Mouse (Mus musculus): ENCODE measurements at regions not wholly inside any gene's neighbourhood (a gene's known extent, or its start where the extent isn't known, plus 50 kb on each side); places are given as distances from the start of the nearest gene placed in this dataset.

- H3K4me3 ChIP-seq (replicated peaks in 1 of 3; ENCODE audit: low read depth in 2 of 3, low read length in 2 of 3, poor library complexity in 1 of 3): no peak overlapping the region
- dilution Hi-C loops (cut with MboI; ENCODE audit: extremely low pct_ligation_motif_present, extremely low pct_unique_long_range_greater_than_20kb, low sequenced_read_pairs) (no loop called here), in situ Hi-C loops (cut with MboI; ENCODE audit: low pct_ligation_motif_present, low pct_unique_long_range_greater_than_20kb, low sequenced_read_pairs) (no loop called here)
- H3K79me2 ChIP-seq (replicated peaks; ENCODE audit: control insufficient read depth, extremely low read depth, insufficient read depth, poor library complexity, severe bottlenecking): no peaks in the 10 kb centered on the region
- peaks cover 0 to 11% of the 10 kb centered on the region in 2 experiments; a peak in 1 of 4 replicates for H3K4me1 ChIP-seq (ENCODE audit: control insufficient read depth in 1 of 2, insufficient read depth in 2 of 2)
- peak; percentile 9 for DNase-seq (ENCODE audit: extremely low read depth)
- no peaks in the 10 kb centered on the region for H3K36me3 ChIP-seq (replicated peaks in 1 of 2; ENCODE audit: control insufficient read depth in 1 of 2, insufficient read depth in 1 of 2, low read length in 1 of 2)
- H3K27me3 ChIP-seq (replicated peaks): no peaks in the 10 kb centered on the region
- H3K9ac ChIP-seq (ENCODE audit: insufficient read depth, low read depth): no peak overlapping the region
- TF ChIP-seq ZNF384 (IDR thresholded peaks at IDR 0.05; ENCODE audit: low read depth, low read length) (peak; percentile 32; the same call in 1 of the 2 replicates), POLR2A (IDR thresholded peaks at IDR 0.05; ENCODE audit: low read depth, low read length) (no peak)
- H3K27ac ChIP-seq (ENCODE audit: insufficient read depth, low read depth): no peak overlapping the region
- H3K9me3 ChIP-seq (replicated peaks; ENCODE audit: low read length): no peaks in the 10 kb centered on the region
- H3K4me2 ChIP-seq (ENCODE audit: insufficient read depth, low read depth, poor library complexity, severe bottlenecking): no peak overlapping the region
These were observed 101.8 kb downstream of the Kbtbd8 start for GRCm38 (mm10) chr6:95218830-95219229.

GRCm38 (mm10) chr6:95223537-95223936, 98.4 kb upstream of the Gm10234 start:
- no peaks in the 10 kb centered on the region for H3K36me3 ChIP-seq (replicated peaks in 1 of 2; ENCODE audit: control insufficient read depth in 1 of 2, insufficient read depth in 1 of 2, low read length in 1 of 2)
- in situ Hi-C loops (cut with MboI; ENCODE audit: low pct_ligation_motif_present, low pct_unique_long_range_greater_than_20kb, low sequenced_read_pairs) (no loop called here), dilution Hi-C loops (cut with MboI; ENCODE audit: extremely low pct_ligation_motif_present, extremely low pct_unique_long_range_greater_than_20kb, low sequenced_read_pairs) (no loop called here)
- H3K27me3 ChIP-seq (replicated peaks): no peaks in the 10 kb centered on the region
- no peak overlapping the region for H3K4me3 ChIP-seq (replicated peaks in 1 of 3; ENCODE audit: low read depth in 2 of 3, low read length in 2 of 3, poor library complexity in 1 of 3)
- H3K9ac ChIP-seq (ENCODE audit: insufficient read depth, low read depth): no peak overlapping the region
- peaks cover 0 to 7% of the 10 kb centered on the region in 2 experiments; a peak in 1 of 4 replicates for H3K4me1 ChIP-seq (ENCODE audit: control insufficient read depth in 1 of 2, insufficient read depth in 2 of 2)
- H3K9me3 ChIP-seq (replicated peaks; ENCODE audit: low read length): no peaks in the 10 kb centered on the region
- no peaks in the 10 kb centered on the region for H3K79me2 ChIP-seq (replicated peaks; ENCODE audit: control insufficient read depth, extremely low read depth, insufficient read depth, poor library complexity, severe bottlenecking)
- TF ChIP-seq POLR2AphosphoS2 (IDR thresholded peaks at IDR 0.05; ENCODE audit: low read depth, low read length): no peak
- peak; percentile 83 for TF ChIP-seq RAD21 (IDR thresholded peaks at IDR 0.05; ENCODE audit: low read depth, low read length)
- TF ChIP-seq ZMIZ1 (IDR thresholded peaks at IDR 0.05; ENCODE audit: low read depth, low read length): no peak
- no peak for TF ChIP-seq SIN3A (IDR thresholded peaks at IDR 0.05; ENCODE audit: low read length)
- peak; percentile 46; the same call in 1 of the 2 replicates for TF ChIP-seq ZC3H11A (IDR thresholded peaks at IDR 0.05; ENCODE audit: low read depth, low read length)
- no peak for TF ChIP-seq BHLHE40 (IDR thresholded peaks at IDR 0.05; ENCODE audit: low read depth, low read length)
- no peak for TF ChIP-seq IRF4 (IDR thresholded peaks at IDR 0.05; ENCODE audit: low read depth, low read length)
- TF ChIP-seq CTCF (conservative IDR thresholded peaks at IDR 0.05 in 1 of 2, IDR thresholded peaks at IDR 0.05 in 1 of 2; ENCODE audit: low read depth in 2 of 2, low read length in 2 of 2): peak; percentile 61 to 84
- TF ChIP-seq TCF12 (IDR thresholded peaks at IDR 0.05; ENCODE audit: low read depth, low read length): no peak
- TF ChIP-seq MAX (IDR thresholded peaks at IDR 0.05; ENCODE audit: low read length): no peak
- TF ChIP-seq TBP (conservative IDR thresholded peaks at IDR 0.05; ENCODE audit: low read depth, low read length): no peak
- TF ChIP-seq MYC (IDR thresholded peaks at IDR 0.05; ENCODE audit: low read depth, low read length): no peak
- TF ChIP-seq SMC3 (IDR thresholded peaks at IDR 0.05; ENCODE audit: low read depth, low read length): peak; percentile 83
- no peak overlapping the region for H3K27ac ChIP-seq (ENCODE audit: insufficient read depth, low read depth)
- no peak overlapping the region for H3K4me2 ChIP-seq (ENCODE audit: insufficient read depth, low read depth, poor library complexity, severe bottlenecking)
- DNase-seq (ENCODE audit: extremely low read depth): peak; percentile 77

GRCm38 (mm10) chr6:95229885-95230284, 92.0 kb upstream of the Gm10234 start:
- in situ Hi-C loops (cut with MboI; ENCODE audit: low pct_ligation_motif_present, low pct_unique_long_range_greater_than_20kb, low sequenced_read_pairs): no loop called here
- dilution Hi-C loops (cut with MboI; ENCODE audit: extremely low pct_ligation_motif_present, extremely low pct_unique_long_range_greater_than_20kb, low sequenced_read_pairs): no loop called here

More at GRCm38 (mm10) chr6:95229885-95230284, 92.0 kb upstream of the Gm10234 start:
- no peak overlapping the region for H3K4me3 ChIP-seq (replicated peaks in 1 of 3; ENCODE audit: low read depth in 2 of 3, low read length in 2 of 3, poor library complexity in 1 of 3)
- H3K79me2 ChIP-seq (replicated peaks; ENCODE audit: control insufficient read depth, extremely low read depth, insufficient read depth, poor library complexity, severe bottlenecking): no peaks in the 10 kb centered on the region
- no peaks in the 10 kb centered on the region for H3K9me3 ChIP-seq (replicated peaks; ENCODE audit: low read length)
- H3K4me1 ChIP-seq (ENCODE audit: control insufficient read depth in 1 of 2, insufficient read depth in 2 of 2): no peaks in the 10 kb centered on the region
- no peaks in the 10 kb centered on the region for H3K27me3 ChIP-seq (replicated peaks)
- H3K27ac ChIP-seq (ENCODE audit: insufficient read depth, low read depth): no peak overlapping the region
- H3K36me3 ChIP-seq (replicated peaks in 1 of 2; ENCODE audit: control insufficient read depth in 1 of 2, insufficient read depth in 1 of 2, low read length in 1 of 2): no peaks in the 10 kb centered on the region
- no peak overlapping the region for H3K9ac ChIP-seq (ENCODE audit: insufficient read depth, low read depth)
- TF ChIP-seq JUND (conservative IDR thresholded peaks at IDR 0.05; ENCODE audit: low read depth, low read length) (no peak), PAX5 (IDR thresholded peaks at IDR 0.05; ENCODE audit: low read length) (no peak), MXI1 (IDR thresholded peaks at IDR 0.05; ENCODE audit: low read depth, low read length) (no peak), RCOR1 (conservative IDR thresholded peaks at IDR 0.05; ENCODE audit: low read depth, low read length) (no peak), JUN (IDR thresholded peaks at IDR 0.05; ENCODE audit: insufficient read depth, low read depth, low read length) (no peak), TBP (conservative IDR thresholded peaks at IDR 0.05; ENCODE audit: low read depth, low read length) (no peak), IRF4 (IDR thresholded peaks at IDR 0.05; ENCODE audit: low read depth, low read length) (no peak), EP300 (IDR thresholded peaks at IDR 0.05; ENCODE audit: low read length) (no peak), POLR2AphosphoS2 (IDR thresholded peaks at IDR 0.05; ENCODE audit: low read depth, low read length) (no peak), BHLHE40 (IDR thresholded peaks at IDR 0.05; ENCODE audit: low read depth, low read length) (no peak), MEF2A (IDR thresholded peaks at IDR 0.05; ENCODE audit: borderline replicate concordance, low read depth, low read length) (no peak), E2F4 (IDR thresholded peaks at IDR 0.05; ENCODE audit: insufficient replicate concordance, low read depth, low read length) (no peak), SMC3 (IDR thresholded peaks at IDR 0.05; ENCODE audit: low read depth, low read length) (no peak), MAZ (IDR thresholded peaks at IDR 0.05; ENCODE audit: low read depth, low read length) (no peak), USF1 (IDR thresholded peaks at IDR 0.05; ENCODE audit: low read depth, low read length) (no peak), USF2 (conservative IDR thresholded peaks at IDR 0.05; ENCODE audit: low read depth, low read length) (no peak), NELFE (IDR thresholded peaks at IDR 0.05; ENCODE audit: low read depth, low read length) (no peak), CHD1 (IDR thresholded peaks at IDR 0.05; ENCODE audit: low read depth, low read length) (no peak)
- no peak for DNase-seq (ENCODE audit: extremely low read depth)
- H3K4me2 ChIP-seq (ENCODE audit: insufficient read depth, low read depth, poor library complexity, severe bottlenecking): no peak overlapping the region
